Mouse (Mus musculus) heart, embryonic 11.5 days (tissue): ENCODE measurements around the gene Clpx. TPM values are rescaled to one million over a fixed set of nuclear protein-coding genes. Genes with fewer than 3 reads are reported as not detected.

Source experiments
- ATAC-seq: fragments of 200-750 bp; cut with Nextera tagmentation; replicated peaks from 2 replicates; pipeline ENCODE4 v1.8.0; 2017; ENCODE audit warnings: moderate library complexity; ENCODE audit not compliant: insufficient number of reproducible peaks, low FRiP score, low TSS enrichment
- H3K27ac ChIP-seq: fragments of 300-500 bp; sonication (generic); 2 replicates; pipeline ENCODE4 v1.5.1; 2014; ENCODE audit warnings: mild to moderate bottlenecking, low read depth, low read length
- H3K27me3 ChIP-seq: fragments of 300-500 bp; sonication (generic); 2 replicates; pipeline ENCODE4 v1.6.1; 2014; ENCODE audit warnings: mild to moderate bottlenecking, low read length, mixed read lengths; ENCODE audit not compliant: control insufficient read depth, insufficient read depth
- H3K36me3 ChIP-seq: fragments of 300-500 bp; sonication (generic); 2 replicates; pipeline ENCODE4 v1.6.1; 2014; ENCODE audit warnings: mild to moderate bottlenecking, low read length, moderate library complexity, mixed read lengths; ENCODE audit not compliant: control insufficient read depth, insufficient read depth
- H3K4me1 ChIP-seq: fragments of 300-500 bp; sonication (generic); 2 replicates; pipeline ENCODE4 v1.6.1; 2014; ENCODE audit warnings: low read length; ENCODE audit not compliant: control insufficient read depth, insufficient read depth
- H3K4me2 ChIP-seq: fragments of 300-500 bp; sonication (generic); 2 replicates; pipeline ENCODE4 v1.6.1; 2014; ENCODE audit warnings: mild to moderate bottlenecking, moderate library complexity
- H3K4me3 ChIP-seq: fragments of 300-500 bp; sonication (generic); 2 replicates; pipeline ENCODE4 v1.5.1; 2014; ENCODE audit warnings: low read depth, low read length
- H3K9ac ChIP-seq: fragments of 300-500 bp; sonication (generic); 2 replicates; pipeline ENCODE4 v1.6.1; 2014; ENCODE audit warnings: mild to moderate bottlenecking, low read depth, low read length, moderate library complexity
- H3K9me3 ChIP-seq: fragments of 300-500 bp; sonication (generic); replicated peaks from 2 replicates; pipeline ENCODE4 v1.6.1; 2016; ENCODE audit warnings: low read length; ENCODE audit not compliant: control insufficient read depth
- WGBS: fragments of 180-500 bp; shearing (Covaris S2); extraction: QIAGEN DNeasy Blood & Tissue Kit; methylation state at CpG from one replicate; pipeline ENCODE4 v1.1.7; 2014; ENCODE audit not compliant: insufficient replicate concordance; 5-methylcytosine and 5-hydroxymethylcytosine counted together
- polyA plus RNA-seq: library from polyadenylated mRNA; unstranded; fragments of >200 nt; fragmentation: Nextera tagmentation; extraction: Ambion mirVana; gene quantifications from 2 replicates; pipeline ENCODE4 v1.2.1, GENCODE M21; 2014

Gene Clpx
- polyA plus RNA-seq: 42.9 and 50.6 TPM in 2 replicates

- no peaks in the 10 kb centered on the region for H3K27me3 ChIP-seq
- ATAC-seq: peak; percentile 93
Measured at GRCm38 (mm10) chr9:65293973-65294715, at the start of gene Clpx. Clpx (plus strand) TSS chr9:65294260.

GRCm38 (mm10) chr9:65247502-65248376 lies 46.3 kb upstream of the Clpx start:
- Histone ChIP-seq H3K4me3 (no peak overlapping the region), H3K4me2 (no peak overlapping the region), H3K27me3 (no peaks in the 10 kb centered on the region), H3K9ac (no peak overlapping the region), H3K36me3 (no peaks in the 10 kb centered on the region), H3K9me3 (no peaks in the 10 kb centered on the region), H3K27ac (no peak overlapping the region), H3K4me1 (peaks cover 2% of the 10 kb centered on the region; the same call in 1 of the 2 replicates)
- no peak for ATAC-seq
- 59% methylated on average over 16 of the region's 16 CpGs for WGBS

More at GRCm38 (mm10) chr9:65293973-65294715, at the start of gene Clpx:
- Histone ChIP-seq H3K4me3 (peak within 1 kb of the TSS; percentile 96), H3K4me1 (peaks cover 15% of the 10 kb centered on the region), H3K9ac (peak within 1 kb of the TSS; percentile 93), H3K9me3 (no peaks in the 10 kb centered on the region), H3K27ac (peak within 1 kb of the TSS; percentile 84), H3K36me3 (no peaks in the 10 kb centered on the region), H3K4me2 (peak within 1 kb of the TSS; percentile 79)
- WGBS: under 1% methylated on average over 71 of the region's 71 CpGs

GRCm38 (mm10) chr9:65248377-65248690 lies 45.7 kb upstream of the Clpx start:
- no peak overlapping the region for H3K4me2 ChIP-seq
- no peaks in the 10 kb centered on the region for H3K9me3 ChIP-seq
- no peak overlapping the region for H3K27ac ChIP-seq
- H3K9ac ChIP-seq: no peak overlapping the region
- H3K36me3 ChIP-seq: no peaks in the 10 kb centered on the region
- no peak overlapping the region for H3K4me3 ChIP-seq
- 75% methylated on average over 4 of the region's 5 CpGs for WGBS
- no peak for ATAC-seq
- no peaks in the 10 kb centered on the region for H3K27me3 ChIP-seq
- peaks cover under 1% of the 10 kb centered on the region; the same call in 1 of the 2 replicates for H3K4me1 ChIP-seq

- no peak for ATAC-seq
- no peaks in the 10 kb centered on the region for H3K27me3 ChIP-seq
- H3K27ac ChIP-seq: no peak overlapping the region
- no peaks in the 10 kb centered on the region for H3K4me1 ChIP-seq
- H3K4me3 ChIP-seq: no peak overlapping the region
- H3K9me3 ChIP-seq: no peaks in the 10 kb centered on the region
- no peaks in the 10 kb centered on the region for H3K36me3 ChIP-seq
- H3K9ac ChIP-seq: no peak overlapping the region
- 52% methylated on average over 3 of the region's 3 CpGs for WGBS
- no peak overlapping the region for H3K4me2 ChIP-seq
Measured at GRCm38 (mm10) chr9:65252026-65252425, 42.0 kb upstream of the Clpx start.

- H3K27me3 ChIP-seq: no peaks in the 10 kb centered on the region
- H3K4me1 ChIP-seq: no peaks in the 10 kb centered on the region
- ATAC-seq: no peak
- whole genome bisulfite sequencing: 69% methylated on average over 11 of the region's 11 CpGs
- no peak overlapping the region for H3K4me3 ChIP-seq
- H3K9ac ChIP-seq: no peak overlapping the region
- H3K27ac ChIP-seq: no peak overlapping the region
- no peaks in the 10 kb centered on the region for H3K36me3 ChIP-seq
- H3K9me3 ChIP-seq: no peaks in the 10 kb centered on the region
- H3K4me2 ChIP-seq: no peak overlapping the region
Measured at GRCm38 (mm10) chr9:65255906-65256600, 38.0 kb upstream of the Clpx start.

- Histone ChIP-seq H3K27ac (no peak overlapping the region), H3K9ac (no peak overlapping the region)
- 73% methylated on average over 9 of the region's 9 CpGs for WGBS
Measured at GRCm38 (mm10) chr9:65257218-65257910, 36.7 kb upstream of the Clpx start.

GRCm38 (mm10) chr9:65259366-65259765 lies 34.7 kb upstream of the Clpx start:
- 77% methylated on average over 7 of the region's 7 CpGs for WGBS
- no peaks in the 10 kb centered on the region for H3K4me1 ChIP-seq
- H3K9me3 ChIP-seq: no peaks in the 10 kb centered on the region
- no peak overlapping the region for H3K4me2 ChIP-seq
- no peak overlapping the region for H3K4me3 ChIP-seq
- H3K9ac ChIP-seq: no peak overlapping the region
- H3K36me3 ChIP-seq: no peaks in the 10 kb centered on the region
- no peak for ATAC-seq
- H3K27ac ChIP-seq: no peak overlapping the region
- H3K27me3 ChIP-seq: no peaks in the 10 kb centered on the region

More at GRCm38 (mm10) chr9:65257218-65257910, 36.7 kb upstream of the Clpx start:
- H3K9me3 ChIP-seq: no peaks in the 10 kb centered on the region
- H3K36me3 ChIP-seq: no peaks in the 10 kb centered on the region
- H3K4me3 ChIP-seq: no peak overlapping the region
- no peaks in the 10 kb centered on the region for H3K4me1 ChIP-seq
- H3K4me2 ChIP-seq: no peak overlapping the region
- no peak for ATAC-seq
- no peaks in the 10 kb centered on the region for H3K27me3 ChIP-seq
